Mouse (Mus musculus) Patski (cell line): ENCODE measurements at regions not wholly inside any gene's neighbourhood (a gene's known extent, or its start where the extent isn't known, plus 50 kb on each side); places are given as distances from the start of the nearest gene placed in this dataset.

Experiments
- ATAC-seq: fragments of 100-300 bp; one replicate; pipeline ENCODE4 v1.8.0; 2021
- CTCF ChIA-PET: fragments of 350-600 bp; sonication (Branson Sonifier 250); formaldehyde crosslinking; loops from one replicate; lab custom pipeline; 2022; ENCODE audit warnings: inconsistent platforms; lab: Charles Lee
- POLR2A ChIA-PET: fragments of 350-600 bp; sonication (Branson Sonifier 250); formaldehyde crosslinking; loops from one replicate; lab custom pipeline; 2022; ENCODE audit warnings: antibody characterized with exemption, inconsistent platforms; lab: Charles Lee
- DNase-seq: peaks from one replicate; pipeline ENCODE4 v3.0.0-alpha.2; 2011; ENCODE audit warnings: low read depth, low spot score
- H3K27me3 ChIP-seq: fragments of 371-371 bp; one replicate; pipeline ENCODE4 v1.5.1; 2021
- CTCF ChIP-seq: fragments of 100-300 bp; IDR thresholded peaks from one replicate; pipeline ENCODE4 v1.5.1; 2021
- in situ Hi-C: fragments of 300-500 bp; cut with MboI; formaldehyde crosslinking; loops from 3 replicates; pipeline ENCODE4 v1.11.1; 2018; ENCODE audit warnings: low pct_unique_long_range_greater_than_20kb, mixed read lengths

DNA sequence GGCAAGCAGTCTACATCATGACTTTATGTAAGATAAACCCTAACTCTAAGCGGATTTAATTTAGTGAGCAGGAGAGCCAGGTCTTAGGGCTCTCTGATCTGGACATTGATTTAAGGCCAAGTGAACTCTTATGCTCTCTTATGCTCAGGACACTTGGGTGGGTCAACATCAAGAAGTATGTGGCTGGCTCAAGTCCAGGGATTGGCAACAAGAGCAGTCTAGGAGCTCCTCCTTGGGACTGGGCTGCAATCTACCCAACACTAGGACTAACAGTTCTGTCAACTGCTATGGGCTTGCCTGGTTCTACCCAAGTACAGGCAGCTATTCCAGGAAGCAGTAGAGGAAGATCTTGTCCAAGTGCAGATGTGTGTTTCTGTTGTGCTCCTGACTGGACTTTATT lies 285.3 kb upstream of the Ldb2 start:
- POLR2A ChIA-PET = no interaction called here
- in situ Hi-C loops = no loop called here
- peaks cover 3% of the 10 kb centered on the region for H3K27me3 ChIP-seq
- no peak for ATAC-seq
- no peak for TF ChIP-seq CTCF
- CTCF ChIA-PET = no interaction called here
- no peak for DNase-seq

DNA sequence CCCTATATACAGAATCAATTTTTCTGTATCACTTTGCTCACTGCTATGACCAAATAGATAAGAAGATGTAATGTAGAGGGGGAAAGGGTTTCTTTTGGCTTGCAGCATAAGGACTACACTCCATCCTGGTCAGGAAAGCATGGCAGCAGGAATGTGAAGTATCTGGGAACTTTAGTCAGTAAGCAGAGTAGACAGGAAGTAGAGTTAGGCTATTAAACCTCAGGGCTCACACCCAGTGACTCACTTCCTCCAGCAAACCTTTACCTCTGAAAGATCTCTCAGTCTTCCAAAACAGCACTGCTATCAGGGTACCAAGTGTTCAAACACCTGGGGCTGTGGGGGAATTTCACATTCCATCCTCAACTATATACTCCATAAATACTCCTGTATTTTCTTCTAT lies 283.1 kb upstream of the Ldb2 start:
- ChIA-PET CTCF (no interaction called here), POLR2A (no interaction called here)
- H3K27me3 ChIP-seq = peaks cover 3% of the 10 kb centered on the region
- TF ChIP-seq CTCF = no peak
- ATAC-seq (no peak), DNase-seq (no peak)
- in situ Hi-C loops = no loop called here

DNA sequence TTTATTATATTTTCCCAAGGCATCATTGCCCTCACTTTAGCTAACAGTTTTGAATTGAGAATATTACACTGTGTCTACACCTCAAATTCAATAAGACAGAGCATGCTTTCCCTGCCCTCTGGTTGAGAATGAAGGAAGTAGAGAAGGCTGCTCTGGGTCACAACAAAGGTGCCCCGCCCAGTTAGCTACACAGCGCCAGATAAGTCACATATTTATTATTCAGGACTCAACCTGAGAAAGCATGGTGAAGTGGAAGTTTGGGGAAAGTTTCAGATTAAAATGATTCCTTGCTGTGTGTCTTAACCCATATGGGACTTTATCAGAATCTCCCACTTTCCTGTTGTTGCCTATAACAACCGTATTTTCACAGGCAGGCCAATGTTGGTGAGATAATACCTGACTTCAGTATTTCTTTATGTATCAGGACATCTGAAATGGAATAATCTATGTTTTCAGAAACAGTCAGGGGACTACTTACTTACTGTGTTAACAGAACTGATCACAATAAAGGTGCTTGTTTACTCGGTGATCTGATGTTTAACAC lies 276.9 kb upstream of the Ldb2 start:
- CTCF ChIA-PET = no interaction called here
- TF ChIP-seq CTCF = no peak
- DNase-seq (no peak), ATAC-seq (no peak)
- in situ Hi-C loops = no loop called here
- no peaks in the 10 kb centered on the region for H3K27me3 ChIP-seq
- POLR2A ChIA-PET = no interaction called here

DNA sequence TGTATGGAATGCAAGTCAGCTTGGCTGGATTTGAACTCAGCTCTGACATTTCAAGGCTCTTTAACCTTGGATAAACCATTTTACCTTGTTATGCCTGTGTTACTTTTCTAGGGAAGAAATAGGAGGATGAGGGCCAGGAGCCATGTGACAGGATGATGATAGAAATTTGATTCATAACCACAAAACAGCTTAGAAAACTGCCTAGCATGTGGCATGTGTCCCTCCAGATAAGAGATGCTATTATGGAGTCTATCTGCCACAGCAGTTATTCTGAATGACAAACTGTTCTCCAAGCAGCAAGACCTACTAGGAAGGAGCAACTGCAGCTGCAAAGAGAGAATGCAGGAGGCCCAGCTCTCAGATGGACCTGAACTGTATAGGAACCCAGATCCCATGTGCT lies 275.7 kb upstream of the Ldb2 start:
- ChIA-PET POLR2A (no interaction called here), CTCF (no interaction called here)
- H3K27me3 ChIP-seq = no peaks in the 10 kb centered on the region
- no peak for TF ChIP-seq CTCF
- in situ Hi-C loops = no loop called here
- DNase-seq (no peak), ATAC-seq (no peak)

DNA sequence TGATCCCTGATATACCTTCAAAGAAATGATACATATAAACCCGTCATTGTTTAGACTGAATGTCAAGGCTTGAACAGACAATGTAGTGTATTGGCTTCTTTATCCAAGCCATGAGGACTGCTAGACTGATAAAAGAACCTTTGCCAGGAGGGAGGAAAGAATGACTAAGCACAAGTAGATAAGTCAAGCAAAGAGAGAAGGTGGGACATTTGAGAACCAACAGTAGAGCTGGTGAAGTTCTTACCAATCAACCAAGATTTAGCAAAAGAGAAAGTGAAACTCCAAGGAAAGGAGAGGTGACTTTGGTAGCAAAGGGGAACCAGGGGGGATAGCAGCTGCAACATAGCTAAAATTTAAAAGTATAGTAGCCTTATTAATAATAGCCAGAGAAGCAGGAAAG lies 273.0 kb upstream of the Ldb2 start:
- no peaks in the 10 kb centered on the region for H3K27me3 ChIP-seq
- ATAC-seq (no peak), DNase-seq (no peak)
- no peak for TF ChIP-seq CTCF
- POLR2A ChIA-PET = no interaction called here
- in situ Hi-C loops = no loop called here
- CTCF ChIA-PET = no interaction called here

DNA sequence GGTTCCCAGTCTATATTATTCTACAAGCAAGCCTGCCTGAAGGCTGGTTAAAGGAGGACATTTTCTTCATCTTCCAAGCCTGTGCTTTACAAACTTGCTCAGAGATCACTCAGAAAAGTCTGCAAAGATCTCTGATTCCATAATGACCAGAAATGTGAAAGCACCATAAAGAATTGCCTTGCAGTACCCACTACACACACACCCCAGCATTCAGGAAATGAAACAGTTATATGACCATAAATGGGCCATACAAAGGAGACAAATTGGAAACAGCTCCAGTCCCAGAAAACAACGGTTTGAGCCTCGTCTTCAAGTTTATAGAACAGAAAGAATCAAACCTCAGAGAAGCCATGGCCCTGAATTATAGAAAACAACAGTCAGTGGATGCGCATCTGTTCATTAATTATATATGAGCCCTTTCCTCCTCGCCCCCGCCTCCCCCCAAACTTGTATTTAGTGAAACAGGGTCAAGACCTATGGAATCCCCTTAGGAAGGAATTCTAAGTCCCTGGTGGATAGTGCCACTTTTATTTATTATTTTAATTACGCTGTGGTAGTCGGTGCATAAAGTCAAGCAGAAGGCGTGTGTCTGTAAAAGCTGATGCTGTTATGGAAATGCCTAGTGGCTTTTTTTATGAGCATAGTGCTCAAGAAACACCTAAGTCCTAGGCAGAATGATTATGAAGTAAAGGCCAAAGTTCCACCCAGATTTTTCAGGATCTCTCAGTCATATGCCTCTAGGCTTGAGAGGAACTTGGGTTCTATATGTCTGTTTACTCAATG lies 266.6 kb upstream of the Ldb2 start:
- H3K27me3 ChIP-seq = peaks cover 4% of the 10 kb centered on the region
- ATAC-seq = no peak
- DNase-seq = no peak
- in situ Hi-C loops = no loop called here
- no peak for TF ChIP-seq CTCF
- POLR2A ChIA-PET = no interaction called here
- CTCF ChIA-PET = no interaction called here

DNA sequence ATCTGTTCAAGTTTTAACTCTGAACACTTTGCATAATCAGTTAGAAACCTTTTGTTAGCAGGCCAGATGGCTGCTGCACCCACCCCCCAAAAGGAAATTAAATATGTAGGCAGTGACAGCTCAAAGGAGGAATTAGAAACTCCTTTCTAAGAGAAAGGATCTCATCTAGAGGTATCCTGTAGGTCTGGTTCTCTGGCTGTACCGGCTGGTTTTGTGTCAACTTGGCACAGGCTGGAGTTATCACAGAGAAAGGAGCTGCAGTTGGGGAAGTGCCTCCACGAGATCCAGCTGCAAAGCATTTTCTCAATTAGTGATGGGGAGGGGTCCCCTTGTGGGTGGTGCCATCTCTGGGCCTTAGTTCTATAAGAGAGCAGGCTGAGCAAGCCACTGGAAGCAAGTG lies 263.1 kb upstream of the Ldb2 start:
- DNase-seq = no peak
- ChIA-PET POLR2A (no interaction called here), CTCF (no interaction called here)
- H3K27me3 ChIP-seq = peaks cover 4% of the 10 kb centered on the region
- ATAC-seq = no peak
- no peak for TF ChIP-seq CTCF
- in situ Hi-C loops = no loop called here

DNA sequence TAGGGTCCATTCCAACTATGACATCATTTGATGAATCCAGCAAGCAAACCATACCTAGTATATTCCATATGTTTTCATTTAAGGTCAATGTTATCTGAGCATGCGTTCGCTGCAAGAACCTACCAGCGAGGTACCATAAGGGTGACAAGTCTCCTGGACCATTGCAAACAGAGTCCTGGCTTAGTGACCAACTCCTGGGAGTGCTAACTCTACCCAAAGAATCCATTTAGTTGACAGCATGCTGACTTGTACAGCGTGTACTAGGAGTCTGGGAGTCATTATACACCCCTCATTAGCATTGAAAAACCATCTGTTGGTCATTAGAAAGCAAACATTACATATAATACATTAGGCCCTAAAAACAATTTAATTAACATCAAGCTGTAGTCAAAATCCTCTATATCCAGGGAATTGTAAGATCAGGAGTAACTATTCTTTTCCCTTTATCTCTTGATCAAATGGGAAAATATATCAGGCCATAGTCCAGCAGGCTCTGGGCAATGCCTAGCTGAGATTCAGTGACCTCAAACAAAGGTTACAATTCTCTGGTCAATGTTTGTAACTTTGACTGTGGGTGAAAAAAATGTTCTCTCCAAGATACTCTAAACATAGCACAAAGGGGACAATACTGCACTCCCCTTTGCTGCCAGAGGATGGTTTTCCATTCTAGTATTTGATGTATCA lies 255.9 kb upstream of the Ldb2 start:
- no peaks in the 10 kb centered on the region for H3K27me3 ChIP-seq
- ChIA-PET POLR2A (no interaction called here), CTCF (no interaction called here)
- ATAC-seq (no peak), DNase-seq (no peak)
- in situ Hi-C loops = no loop called here
- TF ChIP-seq CTCF = no peak

DNA sequence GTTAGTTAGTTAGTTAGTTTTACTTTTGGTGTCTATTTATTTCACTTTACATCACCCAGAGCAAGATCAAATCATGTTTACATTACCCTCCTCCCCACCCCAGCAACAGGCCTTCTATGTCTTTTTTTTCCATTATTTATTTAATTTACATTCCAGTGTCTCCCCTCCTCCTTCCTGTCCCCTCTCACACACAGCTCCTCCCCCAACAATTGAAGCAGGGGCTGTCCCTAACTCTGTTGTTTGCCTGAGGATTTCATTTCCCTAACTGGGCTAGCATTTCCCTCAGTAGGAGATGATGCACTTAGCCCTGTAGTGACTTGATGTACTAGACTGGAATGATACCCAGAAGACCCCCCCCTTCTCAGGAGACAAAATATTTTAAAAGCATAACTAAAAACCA lies 249.9 kb upstream of the Ldb2 start:
- H3K27me3 ChIP-seq = no peaks in the 10 kb centered on the region

DNA sequence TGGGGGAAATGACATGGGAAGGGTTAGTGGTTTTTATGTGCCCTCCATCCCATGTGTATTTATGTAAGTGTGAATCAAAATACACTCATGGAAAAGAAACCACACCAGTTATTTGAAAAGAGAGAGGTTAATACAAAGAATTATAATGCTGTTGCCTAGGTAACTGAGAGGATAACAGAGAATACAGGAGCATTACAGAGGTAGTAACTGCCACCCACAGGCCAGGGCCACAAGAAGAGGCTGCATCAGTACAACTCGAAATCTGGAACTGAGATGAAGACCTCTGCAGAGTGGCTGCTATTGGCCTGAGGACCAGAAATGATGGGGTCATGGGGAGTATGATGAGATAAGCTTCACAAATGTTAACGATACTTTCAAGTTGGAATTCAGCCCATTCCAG lies 243.4 kb upstream of the Ldb2 start:
- DNase-seq = no peak
- ATAC-seq = no peak
- TF ChIP-seq CTCF = no peak
- POLR2A ChIA-PET = no interaction called here
- peaks cover 17% of the 10 kb centered on the region for H3K27me3 ChIP-seq
- CTCF ChIA-PET = no interaction called here
- in situ Hi-C loops = no loop called here

More for the DNA sequence above, 249.9 kb upstream of the Ldb2 start:
- DNase-seq (no peak), ATAC-seq (no peak)
- in situ Hi-C loops = no loop called here
- TF ChIP-seq CTCF = no peak
- ChIA-PET POLR2A (no interaction called here), CTCF (no interaction called here)

DNA sequence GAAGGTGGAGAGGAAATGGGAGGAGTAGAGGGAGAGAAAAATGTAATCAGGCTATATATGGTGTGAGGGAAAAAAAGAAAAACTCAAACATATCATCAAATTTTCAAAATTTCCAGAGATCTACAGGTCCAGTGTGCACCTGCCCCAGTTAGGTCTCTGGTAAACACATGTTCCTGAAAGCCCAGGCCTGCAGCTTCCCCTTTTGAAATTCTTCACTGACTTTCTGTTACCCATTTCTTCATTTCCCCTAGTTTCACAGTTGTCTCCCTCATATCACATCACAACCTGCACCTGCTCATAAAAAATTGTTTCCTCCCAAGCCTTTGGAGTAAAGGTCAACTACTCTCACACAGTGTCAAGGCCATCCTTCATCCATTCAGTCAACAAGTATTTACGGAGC lies 236.9 kb upstream of the Ldb2 start:
- ATAC-seq (no peak), DNase-seq (no peak)
- ChIA-PET POLR2A (no interaction called here), CTCF (interaction anchor here (0.7 kb wide), 1 partner anchor 437 kb away, joined by 3 read pairs; no protein-coding TSS in a partner anchor)
- H3K27me3 ChIP-seq = peaks cover 9% of the 10 kb centered on the region
- no peak for TF ChIP-seq CTCF
- in situ Hi-C loops = no loop called here
